Comparison of ENCODE assay signal across 11 mouse cellular contexts in genomic region chr2:167564551-167565311, GRCm38 (mm10). TPM values are rescaled to one million over a fixed set of nuclear protein-coding genes. Genes with fewer than 3 reads are reported as not detected.
DNase-seq lines count a peak whose midpoint lies in the region; ATAC-seq and TF ChIP-seq lines count a peak whose summit lies in the region.
"Had no signal": no experiment of that assay in that cellular context is flagged by ENCODE, and none has a peak within 500 bp of the region (broad histone marks: within the 10 kb centered on the region; RNA-seq: fewer than 3 reads in every experiment).

No protein-coding gene starts in this region.

- intact Hi-C loops in gastrocnemius, adult 2 months (cut with DNase I): no loop called here

- H3K27ac ChIP-seq in gastrocnemius, adult 2 months: peak overlapping the region; percentile 82
- H3K27ac ChIP-seq in kidney, embryonic 14.5 days (ENCODE audit: low read depth, low read length): peak overlapping the region; percentile 84
- peak overlapping the region; percentile 96 for H3K27ac ChIP-seq in embryonic facial prominence, embryonic 13.5 days
- H3K27ac ChIP-seq in liver, embryonic 12.5 days: peak overlapping the region; percentile 60
- H3K27ac ChIP-seq in forebrain, embryonic 11.5 days (ENCODE audit: low read depth, low read length): no peak overlapping the region

- H3K9ac ChIP-seq in kidney, embryonic 14.5 days (ENCODE audit: low read depth, low read length): no peak overlapping the region
- H3K9ac ChIP-seq in embryonic facial prominence, embryonic 13.5 days: peak overlapping the region; percentile 46; the same call in 1 of the 2 replicates
- no peak overlapping the region for H3K9ac ChIP-seq in liver, embryonic 12.5 days
- no peak overlapping the region for H3K9ac ChIP-seq in forebrain, embryonic 11.5 days (ENCODE audit: low read length)

- H3K27me3 ChIP-seq in kidney, embryonic 14.5 days (ENCODE audit: control insufficient read depth, insufficient read depth, low read length): no peaks in the 10 kb centered on the region
- H3K27me3 ChIP-seq in embryonic facial prominence, embryonic 13.5 days: 0 out of 2 replicates have a peak, but pooled peaks cover under 1% of the 10 kb centered on the region
- H3K27me3 ChIP-seq in liver, embryonic 12.5 days (replicated peaks): peaks cover 48% of the 10 kb centered on the region
- H3K27me3 ChIP-seq in forebrain, embryonic 11.5 days (ENCODE audit: control insufficient read depth, insufficient read depth, low read length): peaks cover 3% of the 10 kb centered on the region; the same call in 1 of the 2 replicates

- no peak for ATAC-seq in kidney, embryonic 14.5 days (ENCODE audit: low FRiP score, low TSS enrichment)
- ATAC-seq in embryonic facial prominence, embryonic 13.5 days (ENCODE audit: insufficient number of reproducible peaks, insufficient read depth, low FRiP score, low TSS enrichment, low read depth): no peak
- ATAC-seq in liver, embryonic 12.5 days: peak; percentile 75
- no peak for ATAC-seq in forebrain, embryonic 11.5 days (replicated peaks; ENCODE audit: low FRiP score)

- H3K9me3 ChIP-seq in kidney, embryonic 14.5 days (ENCODE audit: control insufficient read depth, low read length): no peaks in the 10 kb centered on the region
- H3K9me3 ChIP-seq in embryonic facial prominence, embryonic 13.5 days: no peaks in the 10 kb centered on the region
- no peaks in the 10 kb centered on the region for H3K9me3 ChIP-seq in liver, embryonic 12.5 days (replicated peaks)
- no peaks in the 10 kb centered on the region for H3K9me3 ChIP-seq in forebrain, embryonic 11.5 days (ENCODE audit: control insufficient read depth, low read length)

- H3K4me1 ChIP-seq in kidney, embryonic 14.5 days (ENCODE audit: control insufficient read depth, insufficient read depth, low read length): peaks cover 29% of the 10 kb centered on the region
- peaks cover 73% of the 10 kb centered on the region for H3K4me1 ChIP-seq in embryonic facial prominence, embryonic 13.5 days
- peaks cover 22% of the 10 kb centered on the region for H3K4me1 ChIP-seq in liver, embryonic 12.5 days
- peaks cover 6% of the 10 kb centered on the region; the same call in 1 of the 2 replicates for H3K4me1 ChIP-seq in forebrain, embryonic 11.5 days (replicated peaks; ENCODE audit: control insufficient read depth, insufficient read depth, low read length)

- 59% methylated on average over 13 of the region's 13 CpGs for WGBS in kidney, embryonic 14.5 days
- WGBS in embryonic facial prominence, embryonic 13.5 days: 65% methylated on average over 13 of the region's 13 CpGs
- 66% methylated on average over 13 of the region's 13 CpGs for WGBS in liver, embryonic 12.5 days (ENCODE audit: insufficient replicate concordance)
- WGBS in forebrain, embryonic 11.5 days: 85% methylated on average over 13 of the region's 13 CpGs

- no peaks in the 10 kb centered on the region for H3K36me3 ChIP-seq in kidney, embryonic 14.5 days (ENCODE audit: control insufficient read depth, insufficient read depth, low read length)
- no peaks in the 10 kb centered on the region for H3K36me3 ChIP-seq in embryonic facial prominence, embryonic 13.5 days
- no peaks in the 10 kb centered on the region for H3K36me3 ChIP-seq in liver, embryonic 12.5 days
- no peaks in the 10 kb centered on the region for H3K36me3 ChIP-seq in forebrain, embryonic 11.5 days (ENCODE audit: control insufficient read depth, insufficient read depth, low read length)

- no peak for DNase-seq in gastrocnemius, adult 2 months
- no peak for DNase-seq in gastrocnemius, adult 8-10 months (ENCODE audit: low spot score in 2 of 2)
- DNase-seq in kidney, adult 9 months: no peak
- no peak for DNase-seq in cerebellum, postnatal 4 days (ENCODE audit: low spot score in 2 of 2)
- DNase-seq in forebrain, embryonic 11.5 days (ENCODE audit: low spot score): no peak
- DNase-seq: layer of hippocampus, adult 9-11 months; thymus, postnatal 14 days had no signal

- H3K4me2 ChIP-seq in kidney, embryonic 14.5 days (replicated peaks; ENCODE audit: low read depth, low read length): no peak overlapping the region
- peak overlapping the region; percentile 37 for H3K4me2 ChIP-seq in embryonic facial prominence, embryonic 13.5 days
- H3K4me2 ChIP-seq in liver, embryonic 12.5 days: no peak overlapping the region
- H3K4me2 ChIP-seq in forebrain, embryonic 11.5 days (ENCODE audit: low read depth, low read length, severe bottlenecking): no peak overlapping the region

- no peak for TF ChIP-seq CTCF in gastrocnemius, adult 2 months (IDR thresholded peaks at IDR 0.05)

- no peak overlapping the region for H3K4me3 ChIP-seq in gastrocnemius, adult 2 months
- no peak overlapping the region for H3K4me3 ChIP-seq in kidney, embryonic 14.5 days (ENCODE audit: low read length)
- H3K4me3 ChIP-seq in embryonic facial prominence, embryonic 13.5 days: no peak overlapping the region
- no peak overlapping the region for H3K4me3 ChIP-seq in liver, embryonic 12.5 days
- no peak overlapping the region for H3K4me3 ChIP-seq in forebrain, embryonic 11.5 days (ENCODE audit: low read depth, low read length)

RNA-seq across cellular contexts. Expression of gene Snai1, which starts 26.7 kb away (rescaled TPM):
- total RNA-seq in gastrocnemius, adult 2 months (2021): 1 to 10 TPM; 1.1 to 1.2 TPM
- under 1 TPM; 0.24 to 0.94 (median 0.65) TPM for total RNA-seq in gastrocnemius, adult 8-10 months (2022)
- 40.4 and 40.8 TPM in 2 replicates for polyA plus RNA-seq in kidney, embryonic 14.5 days (2014; fragmentation: Nextera tagmentation; extraction: Ambion mirVana)
- 113 and 129 TPM in 2 replicates for polyA plus RNA-seq in embryonic facial prominence, embryonic 13.5 days (2015; fragmentation: Nextera tagmentation; extraction: Ambion mirVana)
- 4.9 and 5.0 TPM in 2 replicates for polyA plus RNA-seq in liver, embryonic 12.5 days (2016; fragmentation: Nextera tagmentation; extraction: Ambion mirVana)
- 25.1 and 27.8 TPM in 2 replicates for polyA plus RNA-seq in forebrain, embryonic 11.5 days (2014; fragmentation: Nextera tagmentation; extraction: Ambion mirVana)
- total RNA-seq: hematopoietic stem cell, adult 5-6 weeks had no signal
